Mouse (Mus musculus): ENCODE measurements around the gene Apbb2. TPM values are rescaled to one million over a fixed set of nuclear protein-coding genes. Genes with fewer than 3 reads are reported as not detected.
A peak's percentile ranks its signal among the peaks of the same experiment; 100 is the strongest.
"Not testable (repeated sequence)": the region's sequence is repeated elsewhere in the genome, so short reads cannot be mapped to it uniquely, and the experiment has no call there.

Apbb2 gene
- polyA plus RNA-seq, 1 experiment, result 1.2 TPM

GRCm38 (mm10) chr5:66269616-66270015 is 349.0 kb downstream of the Apbb2 start:
- Histone ChIP-seq H3K27me3 (ENCODE audit: control insufficient read depth, insufficient read depth, low read length) (no peaks in the 10 kb centered on the region), H3K4me1 (ENCODE audit: control insufficient read depth, insufficient read depth, low read length) (no peaks in the 10 kb centered on the region), H3K27ac (ENCODE audit: control insufficient read depth, insufficient read depth, low read depth, low read length) (no peak overlapping the region), H3K36me3 (ENCODE audit: control insufficient read depth, insufficient read depth, low read length) (no peaks in the 10 kb centered on the region), H3K4me3 (ENCODE audit: control insufficient read depth, low read depth, low read length) (no peak overlapping the region)
- TF ChIP-seq POLR2A (IDR thresholded peaks at IDR 0.05; ENCODE audit: control insufficient read depth, low read depth, low read length), result no peak
- TF ChIP-seq CTCF (IDR thresholded peaks at IDR 0.05; ENCODE audit: control insufficient read depth, insufficient read depth, insufficient replicate concordance, low read depth, low read length), result no peak

- Histone ChIP-seq H3K27ac (ENCODE audit: control insufficient read depth, insufficient read depth, low read depth, low read length) (no peak overlapping the region), H3K4me1 (ENCODE audit: control insufficient read depth, insufficient read depth, low read length) (peaks cover 15% of the 10 kb centered on the region), H3K36me3 (ENCODE audit: control insufficient read depth, insufficient read depth, low read length) (peaks cover 4% of the 10 kb centered on the region), H3K4me3 (ENCODE audit: control insufficient read depth, low read depth, low read length) (no peak overlapping the region), H3K27me3 (ENCODE audit: control insufficient read depth, insufficient read depth, low read length) (no peaks in the 10 kb centered on the region)
- TF ChIP-seq CTCF (IDR thresholded peaks at IDR 0.05; ENCODE audit: control insufficient read depth, insufficient read depth, insufficient replicate concordance, low read depth, low read length) (no peak), POLR2A (IDR thresholded peaks at IDR 0.05; ENCODE audit: control insufficient read depth, low read depth, low read length) (no peak)
Observed at GRCm38 (mm10) chr5:66263398-66263797, 355.2 kb downstream of the Apbb2 start.

GRCm38 (mm10) chr5:66262475-66262874 is 356.1 kb downstream of the Apbb2 start:
- H3K27me3 ChIP-seq (ENCODE audit: control insufficient read depth, insufficient read depth, low read length), result no peaks in the 10 kb centered on the region
- TF ChIP-seq CTCF (IDR thresholded peaks at IDR 0.05; ENCODE audit: control insufficient read depth, insufficient read depth, insufficient replicate concordance, low read depth, low read length), result no peak
- TF ChIP-seq POLR2A (IDR thresholded peaks at IDR 0.05; ENCODE audit: control insufficient read depth, low read depth, low read length), result no peak
- no peak overlapping the region for H3K4me3 ChIP-seq (ENCODE audit: control insufficient read depth, low read depth, low read length)
- H3K36me3 ChIP-seq (ENCODE audit: control insufficient read depth, insufficient read depth, low read length), result peaks cover 4% of the 10 kb centered on the region
- H3K27ac ChIP-seq (ENCODE audit: control insufficient read depth, insufficient read depth, low read depth, low read length), result no peak overlapping the region
- H3K4me1 ChIP-seq (ENCODE audit: control insufficient read depth, insufficient read depth, low read length), result peaks cover 15% of the 10 kb centered on the region

DNA sequence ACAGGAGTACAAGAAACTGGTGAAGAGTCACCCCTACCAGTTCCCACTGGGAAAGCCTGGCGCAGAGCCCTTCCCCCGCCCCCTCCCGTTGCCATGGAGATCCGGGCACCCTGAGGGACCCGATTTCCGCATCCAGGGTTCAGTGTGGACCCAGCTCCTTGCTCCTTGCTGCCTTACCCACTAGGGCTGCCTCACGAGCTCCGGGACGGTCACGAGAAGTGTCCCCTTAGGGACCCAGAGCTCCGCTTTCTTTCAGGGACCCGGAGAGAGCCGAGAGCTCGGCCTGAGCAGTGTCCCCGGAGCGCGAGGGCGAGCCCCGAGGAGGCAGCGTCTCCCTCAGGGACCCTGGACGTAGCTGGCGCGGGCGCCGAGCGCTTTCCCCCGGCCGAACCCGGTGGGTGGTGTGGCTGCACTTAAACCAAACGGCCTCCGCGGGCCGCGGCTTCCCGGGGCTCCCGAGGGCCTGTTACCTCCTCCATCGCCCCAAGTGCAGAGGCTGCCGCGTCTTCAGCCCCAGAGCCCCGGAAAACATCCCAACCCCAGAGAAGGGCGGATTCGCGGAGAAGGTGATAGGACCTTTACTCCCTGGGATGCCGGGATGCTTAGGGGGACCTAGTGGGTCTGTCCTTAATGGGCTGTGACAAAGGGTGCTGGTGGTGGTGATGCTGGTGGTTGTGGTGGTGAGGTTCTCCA is 358.7 kb downstream of the Apbb2 start, which contains the start of gene Nsun7:
TSS of gene Nsun7 (plus strand) at position 142 of the 693 bp plus-strand sequence.
- TF ChIP-seq CTCF (IDR thresholded peaks at IDR 0.05; ENCODE audit: control insufficient read depth, insufficient read depth, insufficient replicate concordance, low read depth, low read length), result 0 out of 2 replicates have a peak, but pooled peaks have one; percentile 10
- TF ChIP-seq POLR2A (IDR thresholded peaks at IDR 0.05; ENCODE audit: control insufficient read depth, low read depth, low read length), result peak; percentile 55; the same call in 1 of the 2 replicates
- Histone ChIP-seq H3K4me1 (ENCODE audit: control insufficient read depth, insufficient read depth, low read length) (peaks cover 15% of the 10 kb centered on the region), H3K27ac (ENCODE audit: control insufficient read depth, insufficient read depth, low read depth, low read length) (peak within 1 kb of the TSS; percentile 95), H3K27me3 (ENCODE audit: control insufficient read depth, insufficient read depth, low read length) (no peaks in the 10 kb centered on the region), H3K36me3 (ENCODE audit: control insufficient read depth, insufficient read depth, low read length) (peaks cover 4% of the 10 kb centered on the region), H3K4me3 (ENCODE audit: control insufficient read depth, low read depth, low read length) (peak within 1 kb of the TSS; percentile 95)

- peaks cover 15% of the 10 kb centered on the region for H3K4me1 ChIP-seq (ENCODE audit: control insufficient read depth, insufficient read depth, low read length)
- H3K27me3 ChIP-seq (ENCODE audit: control insufficient read depth, insufficient read depth, low read length); H3K36me3 ChIP-seq (ENCODE audit: control insufficient read depth, insufficient read depth, low read length): not testable (repeated sequence)
- H3K4me3 ChIP-seq (ENCODE audit: control insufficient read depth, low read depth, low read length), result peak overlapping the region; percentile 95
- peak overlapping the region; percentile 95 for H3K27ac ChIP-seq (ENCODE audit: control insufficient read depth, insufficient read depth, low read depth, low read length)
Observed at GRCm38 (mm10) chr5:66259431-66259755, 359.2 kb downstream of the Apbb2 start.

GRCm38 (mm10) chr5:66259000-66259399 is 359.6 kb downstream of the Apbb2 start:
- Histone ChIP-seq H3K36me3 (ENCODE audit: control insufficient read depth, insufficient read depth, low read length) (peaks cover 4% of the 10 kb centered on the region), H3K27ac (ENCODE audit: control insufficient read depth, insufficient read depth, low read depth, low read length) (no peak overlapping the region), H3K27me3 (ENCODE audit: control insufficient read depth, insufficient read depth, low read length) (no peaks in the 10 kb centered on the region), H3K4me1 (ENCODE audit: control insufficient read depth, insufficient read depth, low read length) (peaks cover 15% of the 10 kb centered on the region), H3K4me3 (ENCODE audit: control insufficient read depth, low read depth, low read length) (peak overlapping the region; percentile 59)
- TF ChIP-seq CTCF (IDR thresholded peaks at IDR 0.05; ENCODE audit: control insufficient read depth, insufficient read depth, insufficient replicate concordance, low read depth, low read length) (no peak), POLR2A (IDR thresholded peaks at IDR 0.05; ENCODE audit: control insufficient read depth, low read depth, low read length) (no peak)

GRCm38 (mm10) chr5:66255044-66255443 is 363.5 kb downstream of the Apbb2 start:
- TF ChIP-seq CTCF (IDR thresholded peaks at IDR 0.05; ENCODE audit: control insufficient read depth, insufficient read depth, insufficient replicate concordance, low read depth, low read length) (no peak), POLR2A (IDR thresholded peaks at IDR 0.05; ENCODE audit: control insufficient read depth, low read depth, low read length) (no peak)
- Histone ChIP-seq H3K27me3 (ENCODE audit: control insufficient read depth, insufficient read depth, low read length) (no peaks in the 10 kb centered on the region), H3K4me3 (ENCODE audit: control insufficient read depth, low read depth, low read length) (no peak overlapping the region), H3K4me1 (ENCODE audit: control insufficient read depth, insufficient read depth, low read length) (peaks cover 4% of the 10 kb centered on the region), H3K36me3 (ENCODE audit: control insufficient read depth, insufficient read depth, low read length) (no peaks in the 10 kb centered on the region), H3K27ac (ENCODE audit: control insufficient read depth, insufficient read depth, low read depth, low read length) (no peak overlapping the region)
